ENCODE assay signal across 23 mouse cellular contexts in genomic region chr11:94945236-94945635, GRCm38 (mm10). TPM values are rescaled to one million over a fixed set of nuclear protein-coding genes. Genes with fewer than 3 reads are reported as not detected.
DNase-seq lines count a peak whose midpoint lies in the region; ATAC-seq and TF ChIP-seq lines count a peak whose summit lies in the region.
"Had no signal": no experiment of that assay in that cellular context is flagged by ENCODE, and none has a peak within 500 bp of the region (broad histone marks: within the 10 kb centered on the region; RNA-seq: fewer than 3 reads in every experiment).

No protein-coding gene starts in this region.

- peaks cover 13% of the 10 kb centered on the region; the same call in 1 of the 2 replicates for H3K4me1 ChIP-seq in intestine, embryonic 15.5 days (replicated peaks)
- H3K4me1 ChIP-seq in intestine, postnatal 0 days (replicated peaks; ENCODE audit: control insufficient read depth, insufficient read depth, low read length), result no peaks in the 10 kb centered on the region
- H3K4me1 ChIP-seq in embryonic facial prominence, embryonic 14.5 days (ENCODE audit: control insufficient read depth, insufficient read depth, low read length), result no peaks in the 10 kb centered on the region
- H3K4me1 ChIP-seq in stomach, embryonic 14.5 days (ENCODE audit: control insufficient read depth, insufficient read depth, low read length), result peaks cover 5% of the 10 kb centered on the region
- H3K4me1 ChIP-seq: hindbrain, embryonic 12.5 days had no signal

- peaks cover 14% of the 10 kb centered on the region for H3K36me3 ChIP-seq in intestine, embryonic 15.5 days
- H3K36me3 ChIP-seq in intestine, postnatal 0 days (ENCODE audit: control insufficient read depth, insufficient read depth), result peaks cover 34% of the 10 kb centered on the region; the same call in 1 of the 2 replicates
- peaks cover 100% of the 10 kb centered on the region for H3K36me3 ChIP-seq in embryonic facial prominence, embryonic 14.5 days (ENCODE audit: control insufficient read depth, insufficient read depth, low read length)
- peaks cover 99% of the 10 kb centered on the region for H3K36me3 ChIP-seq in stomach, embryonic 14.5 days (ENCODE audit: control insufficient read depth, insufficient read depth, low read length)

- H3K27ac ChIP-seq in intestine, embryonic 15.5 days, result 0 out of 2 replicates have a peak overlapping the region, but pooled peaks have one; percentile 54
- H3K27ac ChIP-seq in intestine, postnatal 0 days (ENCODE audit: low read depth, low read length), result no peak overlapping the region
- peak overlapping the region; percentile 96 for H3K27ac ChIP-seq in embryonic facial prominence, embryonic 14.5 days (replicated peaks; ENCODE audit: low read depth, low read length)
- H3K27ac ChIP-seq in stomach, embryonic 14.5 days (ENCODE audit: low read length), result peak overlapping the region; percentile 34; the same call in 1 of the 2 replicates
- H3K27ac ChIP-seq in left cerebral cortex, adult 2 months, result no peak overlapping the region
- H3K27ac ChIP-seq: hindbrain, embryonic 12.5 days; midbrain, embryonic 10.5 days had no signal

- no peak overlapping the region for H3K4me3 ChIP-seq in intestine, embryonic 15.5 days (replicated peaks)
- no peak overlapping the region for H3K4me3 ChIP-seq in intestine, postnatal 0 days (ENCODE audit: low read depth, low read length)
- no peak overlapping the region for H3K4me3 ChIP-seq in embryonic facial prominence, embryonic 14.5 days (ENCODE audit: low read depth, low read length)
- H3K4me3 ChIP-seq in stomach, embryonic 14.5 days (ENCODE audit: low read depth, low read length), result no peak overlapping the region
- no peak overlapping the region for H3K4me3 ChIP-seq in left cerebral cortex, adult 2 months
- H3K4me3 ChIP-seq: hindbrain, embryonic 12.5 days; midbrain, embryonic 10.5 days had no signal

- intact Hi-C loops in left cerebral cortex, adult 2 months (cut with DNase I), result loop anchor here (10.0 kb wide), 1 partner anchor 160 kb away; no protein-coding TSS in a partner anchor
- intact Hi-C loops in left cerebral cortex, postnatal 36 days (cut with DNase I), result no loop called here

- H3K27me3 ChIP-seq in intestine, embryonic 15.5 days (replicated peaks), result no peaks in the 10 kb centered on the region
- peaks cover 7% of the 10 kb centered on the region; the same call in 1 of the 2 replicates for H3K27me3 ChIP-seq in intestine, postnatal 0 days (replicated peaks; ENCODE audit: control insufficient read depth, insufficient read depth, low read length)
- H3K27me3 ChIP-seq in embryonic facial prominence, embryonic 14.5 days (replicated peaks; ENCODE audit: control insufficient read depth, insufficient read depth, low read length), result no peaks in the 10 kb centered on the region
- no peaks in the 10 kb centered on the region for H3K27me3 ChIP-seq in stomach, embryonic 14.5 days (ENCODE audit: control insufficient read depth, insufficient read depth, low read length)

- WGBS in intestine, embryonic 15.5 days, result 82% methylated on average over 12 of the region's 12 CpGs
- WGBS in intestine, postnatal 0 days, result 82% methylated on average over 12 of the region's 12 CpGs
- 90% methylated on average over 12 of the region's 12 CpGs for WGBS in embryonic facial prominence, embryonic 14.5 days
- WGBS in stomach, embryonic 14.5 days, result 89% methylated on average over 12 of the region's 12 CpGs

- H3K9me3 ChIP-seq in intestine, embryonic 15.5 days, result no peaks in the 10 kb centered on the region
- H3K9me3 ChIP-seq in intestine, postnatal 0 days (ENCODE audit: control insufficient read depth), result no peaks in the 10 kb centered on the region
- no peaks in the 10 kb centered on the region for H3K9me3 ChIP-seq in embryonic facial prominence, embryonic 14.5 days (ENCODE audit: control insufficient read depth, low read length)
- no peaks in the 10 kb centered on the region for H3K9me3 ChIP-seq in stomach, embryonic 14.5 days (ENCODE audit: control insufficient read depth, low read depth, low read length)
- H3K9me3 ChIP-seq: hindbrain, embryonic 12.5 days had no signal

- no peak overlapping the region for H3K4me2 ChIP-seq in intestine, embryonic 15.5 days (replicated peaks)
- no peak overlapping the region for H3K4me2 ChIP-seq in intestine, postnatal 0 days (replicated peaks; ENCODE audit: low read depth)
- no peak overlapping the region for H3K4me2 ChIP-seq in embryonic facial prominence, embryonic 14.5 days (ENCODE audit: low read depth, low read length)
- no peak overlapping the region for H3K4me2 ChIP-seq in stomach, embryonic 14.5 days (replicated peaks; ENCODE audit: low read depth, low read length)
- H3K4me2 ChIP-seq: heart, embryonic 11.5 days; hindbrain, embryonic 12.5 days had no signal

- no peak for TF ChIP-seq CTCF in intestine, postnatal 0 days (IDR thresholded peaks at IDR 0.05; ENCODE audit: low read depth)
- TF ChIP-seq CTCF in left cerebral cortex, adult 2 months (IDR thresholded peaks at IDR 0.05), result no peak

- H3K9ac ChIP-seq in intestine, embryonic 15.5 days, result no peak overlapping the region
- H3K9ac ChIP-seq in intestine, postnatal 0 days (ENCODE audit: low read depth, low read length), result no peak overlapping the region
- H3K9ac ChIP-seq in embryonic facial prominence, embryonic 14.5 days (ENCODE audit: low read depth, low read length), result no peak overlapping the region
- no peak overlapping the region for H3K9ac ChIP-seq in stomach, embryonic 14.5 days (replicated peaks; ENCODE audit: low read depth, low read length)
- H3K9ac ChIP-seq: hindbrain, embryonic 12.5 days had no signal

- ATAC-seq in intestine, embryonic 15.5 days, result no peak
- ATAC-seq in intestine, postnatal 0 days, result no peak
- no peak for ATAC-seq in embryonic facial prominence, embryonic 14.5 days (ENCODE audit: low read depth)
- ATAC-seq in stomach, embryonic 14.5 days (ENCODE audit: insufficient number of reproducible peaks, insufficient read depth, low FRiP score, low read depth), result no peak
- ATAC-seq: forebrain, embryonic 16.5 days had no signal

- peak; percentile 36 for DNase-seq in 416B (ENCODE audit: low read depth)
- no peak for DNase-seq in embryonic facial prominence, embryonic 14.5 days (ENCODE audit: low spot score)
- DNase-seq in left cerebral cortex, adult 2 months (ENCODE audit: extremely low spot score in 1 of 2, low spot score in 2 of 2), result no peak
- no peak for DNase-seq in left cerebral cortex, postnatal 36 days (ENCODE audit: low spot score in 2 of 2)
- DNase-seq: adrenal gland, postnatal 10 days; cerebellum, adult 9-10 months; gastrocnemius, postnatal 14 days; kidney, adult 9 months; lung, postnatal 10 days; right cerebral cortex, adult 18-20 months; thymus, postnatal 4 days had no signal

RNA-seq across cellular contexts. Expression of gene Col1a1, which starts 9.2 kb away (rescaled TPM):
- polyA plus RNA-seq in intestine, embryonic 15.5 days (2015; fragmentation: Nextera tagmentation; extraction: Ambion mirVana), result 984 and 1,087 TPM in 2 replicates
- 338 and 367 TPM in 2 replicates for polyA plus RNA-seq in intestine, postnatal 0 days (2015; fragmentation: Nextera tagmentation; extraction: Ambion mirVana)
- polyA plus RNA-seq in embryonic facial prominence, embryonic 14.5 days (2014; fragmentation: Nextera tagmentation; extraction: Ambion mirVana), result 3,653 and 4,731 TPM in 2 replicates
- 1,157 and 1,247 TPM in 2 replicates for polyA plus RNA-seq in stomach, embryonic 14.5 days (2014; fragmentation: Nextera tagmentation; extraction: Ambion mirVana)
- total RNA-seq in left cerebral cortex, adult 2 months (2021), result 10 to 100 TPM; 15.2 to 16.9 TPM
- 10 to 100 TPM; 22.7 to 26.9 TPM for total RNA-seq in left cerebral cortex, postnatal 36 days (2021)
- total RNA-seq: monocyte, adult 5-6 weeks had no signal

RNA-seq across cellular contexts. Expression of gene Hils1, which starts 22.2 kb away (rescaled TPM):
- not detected in 2 replicates for polyA plus RNA-seq in intestine, embryonic 15.5 days (2015; fragmentation: Nextera tagmentation; extraction: Ambion mirVana)
- not detected in 2 replicates for polyA plus RNA-seq in intestine, postnatal 0 days (2015; fragmentation: Nextera tagmentation; extraction: Ambion mirVana)
- 0.25 and 0.61 TPM in 2 replicates for polyA plus RNA-seq in embryonic facial prominence, embryonic 14.5 days (2014; fragmentation: Nextera tagmentation; extraction: Ambion mirVana)
- not detected in 2 replicates for polyA plus RNA-seq in stomach, embryonic 14.5 days (2014; fragmentation: Nextera tagmentation; extraction: Ambion mirVana)
- not detected for total RNA-seq in left cerebral cortex, adult 2 months (2021)
- not detected for total RNA-seq in left cerebral cortex, postnatal 36 days (2021)
- total RNA-seq: adrenal gland, postnatal 10 days; gastrocnemius, postnatal 14 days; layer of hippocampus, adult 8-10 months; left cerebral cortex, adult 8-10 months; liver, adult 2 months had no signal
- polyA plus RNA-seq: forebrain, embryonic 16.5 days; hindbrain, embryonic 12.5 days; liver, adult 2 months; midbrain, embryonic 10.5 days; neural tube, embryonic 14.5 days had no signal

RNA-seq across cellular contexts. Expression of gene Sgca, which starts 30.9 kb away (rescaled TPM):
- 0.19 TPM in 1 of 2 replicates, not detected in the other for polyA plus RNA-seq in intestine, embryonic 15.5 days (2015; fragmentation: Nextera tagmentation; extraction: Ambion mirVana)
- 0.18 and 0.55 TPM in 2 replicates for polyA plus RNA-seq in intestine, postnatal 0 days (2015; fragmentation: Nextera tagmentation; extraction: Ambion mirVana)
- polyA plus RNA-seq in embryonic facial prominence, embryonic 14.5 days (2014; fragmentation: Nextera tagmentation; extraction: Ambion mirVana), result 18.6 and 19.5 TPM in 2 replicates
- polyA plus RNA-seq in stomach, embryonic 14.5 days (2014; fragmentation: Nextera tagmentation; extraction: Ambion mirVana), result 0.30 and 0.46 TPM in 2 replicates
- total RNA-seq in left cerebral cortex, adult 2 months (2021), result under 1 TPM in 1 of 2 experiments, not detected in 1; 0.35 TPM
- total RNA-seq in left cerebral cortex, postnatal 36 days (2021), result under 1 TPM; 0.50 to 0.69 TPM
- total RNA-seq: monocyte, adult 5-6 weeks had no signal
- polyA plus RNA-seq: liver, adult 2 months; neural tube, embryonic 14.5 days had no signal

RNA-seq across cellular contexts. Expression of gene Ppp1r9b, which starts 45.6 kb away (rescaled TPM):
- polyA plus RNA-seq in intestine, embryonic 15.5 days (2015; fragmentation: Nextera tagmentation; extraction: Ambion mirVana), result 6.8 and 8.1 TPM in 2 replicates
- 6.3 and 7.1 TPM in 2 replicates for polyA plus RNA-seq in intestine, postnatal 0 days (2015; fragmentation: Nextera tagmentation; extraction: Ambion mirVana)
- 16.0 and 16.1 TPM in 2 replicates for polyA plus RNA-seq in embryonic facial prominence, embryonic 14.5 days (2014; fragmentation: Nextera tagmentation; extraction: Ambion mirVana)
- polyA plus RNA-seq in stomach, embryonic 14.5 days (2014; fragmentation: Nextera tagmentation; extraction: Ambion mirVana), result 13.5 and 14.4 TPM in 2 replicates
- 100 to 1,000 TPM; 709 to 735 TPM for total RNA-seq in left cerebral cortex, adult 2 months (2021)
- total RNA-seq in left cerebral cortex, postnatal 36 days (2021), result 100 to 1,000 TPM; 700 to 743 TPM

Comparison
In these comparisons a context has a peak if more than half of its experiments do, and no peak if none do; other contexts are left out.
1. H3K27ac ChIP-seq: peak in intestine, embryonic 15.5 days (single experiment), embryonic facial prominence, embryonic 14.5 days (single experiment) and stomach, embryonic 14.5 days (single experiment); none in intestine, postnatal 0 days (single experiment) and left cerebral cortex, adult 2 months (single experiment).
2. RNA of gene Sgca, which starts 30.9 kb away (polyA plus RNA-seq): 18.6 to 19.5 TPM in embryonic facial prominence, embryonic 14.5 days; 0.18 to 0.55 TPM in intestine, postnatal 0 days, 0.30 to 0.46 TPM in stomach, embryonic 14.5 days and 0.19 TPM in intestine, embryonic 15.5 days; every median in the first group is over 10 times any median in the second.